Mouse (Mus musculus): ENCODE results near the gene Gm39653. TPM values are rescaled to one million over a fixed set of nuclear protein-coding genes. Genes with fewer than 3 reads are reported as not detected.

The Gm39653 gene
- polyA plus RNA-seq, 1 experiment from 2014 or later: not detected

- no peaks in the 10 kb centered on the region for H3K9me3 ChIP-seq (ENCODE audit: control insufficient read depth, low read length)
- H3K4me1 ChIP-seq (ENCODE audit: control insufficient read depth, insufficient read depth, low read length): peaks cover 10% of the 10 kb centered on the region
- no peaks in the 10 kb centered on the region for H3K27me3 ChIP-seq (ENCODE audit: control insufficient read depth, insufficient read depth, low read length)
- peak overlapping the region; percentile 49 for H3K4me2 ChIP-seq (ENCODE audit: low read length)
- no peaks in the 10 kb centered on the region for H3K36me3 ChIP-seq (ENCODE audit: control insufficient read depth, insufficient read depth, low read length)
- WGBS: 46% methylated on average over 9 of the region's 9 CpGs
- ATAC-seq (ENCODE audit: low FRiP score, low TSS enrichment) (no peak), DNase-seq (peak; percentile 34)
- no peak overlapping the region; the same call in 1 of the 2 replicates for H3K27ac ChIP-seq (replicated peaks; ENCODE audit: low read depth, low read length)
- H3K9ac ChIP-seq (replicated peaks; ENCODE audit: low read length): no peak overlapping the region
- no peak overlapping the region for H3K4me3 ChIP-seq (replicated peaks; ENCODE audit: low read depth, low read length)
Observed at GRCm38 (mm10) chr1:63667201-63667948, 51.6 kb downstream of the Gm39653 start.

DNA sequence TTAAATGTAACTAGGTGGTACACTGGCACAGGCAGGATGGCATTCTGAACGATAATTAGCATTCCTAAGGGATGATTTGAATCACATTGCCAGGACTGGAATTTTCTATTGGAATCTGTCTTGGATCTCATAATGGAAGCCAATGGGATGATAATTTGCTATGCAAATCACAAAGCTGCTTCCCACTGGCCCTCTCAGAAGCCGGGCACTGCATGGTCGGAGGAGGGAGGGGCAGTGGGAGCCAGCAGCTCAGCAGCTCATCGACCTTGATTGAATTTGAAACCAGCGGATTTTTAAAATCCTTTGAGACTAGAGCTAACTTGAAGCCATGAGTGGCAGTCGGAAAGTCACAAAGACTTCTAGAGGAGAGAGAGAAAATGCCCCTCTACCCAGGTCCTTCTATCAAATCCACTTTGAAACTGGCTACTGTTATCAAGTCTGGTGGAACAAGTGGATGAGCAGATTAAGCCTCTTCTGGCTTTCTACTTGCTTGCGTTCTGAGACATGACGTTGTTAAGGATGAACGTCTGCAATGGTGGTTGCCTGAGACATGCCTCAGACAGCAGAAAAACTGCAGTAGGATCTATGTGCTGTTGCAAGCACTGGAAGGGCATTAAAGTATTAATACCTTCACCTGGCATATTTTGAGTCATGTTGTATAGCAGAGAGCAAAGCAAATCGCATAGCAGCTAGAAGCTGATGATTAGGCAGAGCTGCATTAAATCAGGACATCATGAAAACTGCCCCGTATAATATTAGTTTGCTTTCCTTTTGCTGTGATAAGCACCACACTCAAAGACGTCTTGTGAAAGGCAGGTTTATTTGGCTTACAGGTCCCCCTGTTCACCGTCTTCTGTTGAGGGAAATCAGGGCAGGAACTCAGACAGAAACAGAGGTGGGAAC is 52.4 kb downstream of the Gm39653 start:
- Histone ChIP-seq H3K27ac (replicated peaks; ENCODE audit: low read depth, low read length) (peak overlapping the region; percentile 53), H3K4me3 (replicated peaks; ENCODE audit: low read depth, low read length) (peak overlapping the region; percentile 1), H3K4me1 (ENCODE audit: control insufficient read depth, insufficient read depth, low read length) (peaks cover 10% of the 10 kb centered on the region), H3K9me3 (ENCODE audit: control insufficient read depth, low read length) (no peaks in the 10 kb centered on the region), H3K36me3 (ENCODE audit: control insufficient read depth, insufficient read depth, low read length) (no peaks in the 10 kb centered on the region), H3K27me3 (ENCODE audit: control insufficient read depth, insufficient read depth, low read length) (no peaks in the 10 kb centered on the region), H3K4me2 (ENCODE audit: low read length) (peak overlapping the region; percentile 49), H3K9ac (replicated peaks; ENCODE audit: low read length) (no peak overlapping the region; the same call in 1 of the 2 replicates)
- 12% methylated on average over 13 of the region's 13 CpGs for WGBS
- peak; percentile 65 for DNase-seq
- ATAC-seq (ENCODE audit: low FRiP score, low TSS enrichment): peak; percentile 17; the same call in 1 of the 2 replicates

GRCm38 (mm10) chr1:63668852-63669160 is 53.0 kb downstream of the Gm39653 start:
- Histone ChIP-seq H3K27ac (replicated peaks; ENCODE audit: low read depth, low read length) (peak overlapping the region; percentile 53; the same call in 1 of the 2 replicates), H3K27me3 (ENCODE audit: control insufficient read depth, insufficient read depth, low read length) (no peaks in the 10 kb centered on the region), H3K4me1 (ENCODE audit: control insufficient read depth, insufficient read depth, low read length) (peaks cover 10% of the 10 kb centered on the region), H3K36me3 (ENCODE audit: control insufficient read depth, insufficient read depth, low read length) (no peaks in the 10 kb centered on the region), H3K9me3 (ENCODE audit: control insufficient read depth, low read length) (no peaks in the 10 kb centered on the region), H3K4me3 (replicated peaks; ENCODE audit: low read depth, low read length) (no peak overlapping the region), H3K4me2 (ENCODE audit: low read length) (peak overlapping the region; percentile 49), H3K9ac (replicated peaks; ENCODE audit: low read length) (no peak overlapping the region; the same call in 1 of the 2 replicates)
- DNase-seq: peak; percentile 87
- 2% methylated on average over 3 of the region's 3 CpGs for WGBS
- ATAC-seq (ENCODE audit: low FRiP score, low TSS enrichment): peak; percentile 77

Other genes with a start within 250 kb of the Gm39653 start
- gene Adam23, start 170.1 kb upstream of the Gm39653 start, polyA plus RNA-seq (2014; fragmentation: Nextera tagmentation; extraction: Ambion mirVana): 16.8 and 17.5 TPM in 2 replicates
- 0.07 TPM in 1 of 2 replicates, not detected in the other for gene Dytn, start 71.0 kb downstream of the Gm39653 start, polyA plus RNA-seq (2014; fragmentation: Nextera tagmentation; extraction: Ambion mirVana)
- 0.24 and 0.43 TPM in 2 replicates for gene Mdh1b, start 114.3 kb downstream of the Gm39653 start, polyA plus RNA-seq (2014; fragmentation: Nextera tagmentation; extraction: Ambion mirVana)
- gene Fastkd2, start 114.6 kb downstream of the Gm39653 start, polyA plus RNA-seq (2014; fragmentation: Nextera tagmentation; extraction: Ambion mirVana): 42.7 and 45.2 TPM in 2 replicates
- 0.43 and 0.49 TPM in 2 replicates for gene 4933402D24Rik, start 153.3 kb downstream of the Gm39653 start, polyA plus RNA-seq (2014; fragmentation: Nextera tagmentation; extraction: Ambion mirVana)